Mouse (Mus musculus): ENCODE measurements around the gene Gja5.

DNA sequence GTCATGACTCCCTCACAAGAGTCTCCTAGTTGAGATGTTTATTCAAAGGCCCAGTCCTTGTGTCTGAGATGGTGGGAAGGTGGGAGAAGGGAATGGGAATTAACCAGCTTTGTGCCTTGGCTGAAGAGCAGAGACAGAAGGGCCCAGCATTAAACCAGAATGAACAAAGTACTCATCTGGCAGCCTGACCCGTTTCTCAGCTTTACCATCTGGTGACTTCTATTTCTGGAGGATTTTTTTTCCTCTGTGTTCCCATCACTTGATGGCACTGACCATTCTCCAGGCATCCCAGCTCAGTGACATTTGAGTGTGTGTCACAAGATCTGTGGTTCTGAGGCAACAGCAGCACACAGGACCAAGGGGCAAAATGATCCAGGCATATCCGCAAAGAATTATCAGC lies 78.2 kb downstream of the Gja5 start:
- TF ChIP-seq TCF3 (IDR thresholded peaks at IDR 0.05; ENCODE audit: insufficient read length, low read depth) (no peak), POLR2A (IDR thresholded peaks at IDR 0.05; ENCODE audit: insufficient read length, low read depth) (no peak), E2F4 (IDR thresholded peaks at IDR 0.05; ENCODE audit: insufficient read depth) (no peak), SRF (IDR thresholded peaks at IDR 0.05; ENCODE audit: control insufficient read depth, insufficient read length, low read depth) (no peak), USF1 (IDR thresholded peaks at IDR 0.05; ENCODE audit: low read depth) (no peak), TCF12 (IDR thresholded peaks at IDR 0.05; ENCODE audit: insufficient read depth, poor library complexity, severe bottlenecking) (no peak), CEBPB (IDR thresholded peaks at IDR 0.05; ENCODE audit: insufficient read depth, poor library complexity, severe bottlenecking) (no peak), MYOD1 (IDR thresholded peaks at IDR 0.05; ENCODE audit: control insufficient read depth in 1 of 3, insufficient read length in 2 of 3, low read depth in 2 of 3) (no peak), MYOG (IDR thresholded peaks at IDR 0.05; ENCODE audit: control insufficient read depth in 1 of 3, insufficient read depth in 1 of 3, insufficient read length in 2 of 3, low read depth in 2 of 3) (no peak)

All from myocyte (in vitro differentiated cells).